Mouse (Mus musculus): ENCODE measurements around the gene Efcab8.

The Efcab8 gene

GRCm38 (mm10) chr2:153779394-153779981 is at the start of gene Efcab8:
Gene Efcab8, plus strand, starts transcription at chr2:153779931.
- DNase-seq, result peak in 1 of 2 experiments; percentile 20

GRCm38 (mm10) chr2:153734033-153734432 is 45.7 kb upstream of the Efcab8 start:
- DNase-seq, result no peak

- peak; percentile 100 for DNase-seq
These were observed 39.0 kb upstream of the Efcab8 start, which contains the start of gene Mapre1 for GRCm38 (mm10) chr2:153740500-153741436. Gene Mapre1, plus strand, starts transcription at chr2:153741274.

GRCm38 (mm10) chr2:153741437-153742065 is 38.2 kb upstream of the Efcab8 start:
- peak; percentile 93 to 94 for DNase-seq

DNA sequence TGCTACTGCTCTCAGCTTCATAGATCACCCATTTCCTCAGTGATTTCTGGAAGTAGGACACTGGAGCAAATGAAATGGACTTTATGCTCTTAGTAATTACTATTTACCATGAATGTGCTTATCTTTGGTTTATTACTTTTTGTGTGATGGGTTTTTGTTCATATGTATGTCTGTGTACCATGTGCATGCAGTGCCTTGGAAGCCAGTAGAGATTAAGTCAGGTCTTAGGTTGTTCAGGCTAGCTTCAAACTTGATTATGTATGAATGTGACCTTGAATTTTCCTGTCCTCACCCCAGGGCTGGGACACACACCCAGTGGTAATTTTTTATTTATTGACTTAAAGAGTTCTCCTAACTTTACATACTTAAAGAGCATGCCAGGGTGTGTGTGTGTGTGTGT is 31.7 kb upstream of the Efcab8 start:
- no peak for DNase-seq

GRCm38 (mm10) chr2:153750363-153750762 is 29.4 kb upstream of the Efcab8 start:
- no peak for DNase-seq

GRCm38 (mm10) chr2:153762121-153762520 is 17.6 kb upstream of the Efcab8 start:
- no peak for DNase-seq

GRCm38 (mm10) chr2:153767484-153767883 is 12.2 kb upstream of the Efcab8 start:
- no peak for DNase-seq

DNA sequence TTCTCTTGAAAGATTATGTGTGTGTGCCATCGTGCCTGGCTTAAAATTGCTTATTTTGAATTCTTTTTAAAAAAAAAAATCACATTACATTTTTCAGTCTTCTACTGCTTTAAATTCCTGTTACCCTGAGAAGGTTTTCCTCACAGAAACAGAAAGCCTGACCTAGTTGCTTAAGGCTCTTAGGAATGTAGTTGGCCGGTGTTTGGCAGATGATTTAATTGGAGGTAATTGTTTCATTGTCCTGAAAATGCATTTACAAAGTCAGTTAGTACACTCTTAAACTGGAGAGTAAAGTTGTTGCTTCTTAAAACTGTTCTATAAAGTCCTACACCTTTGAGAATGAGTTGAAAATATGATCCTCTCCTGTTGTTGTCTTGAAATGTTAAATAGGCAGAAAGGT is 10.8 kb upstream of the Efcab8 start:
- DNase-seq, result no peak

- no peak for DNase-seq
These were observed 6.8 kb upstream of the Efcab8 start for GRCm38 (mm10) chr2:153772950-153773349.

GRCm38 (mm10) chr2:153775472-153775871 is 4.3 kb upstream of the Efcab8 start:
- DNase-seq, result no peak

DNA sequence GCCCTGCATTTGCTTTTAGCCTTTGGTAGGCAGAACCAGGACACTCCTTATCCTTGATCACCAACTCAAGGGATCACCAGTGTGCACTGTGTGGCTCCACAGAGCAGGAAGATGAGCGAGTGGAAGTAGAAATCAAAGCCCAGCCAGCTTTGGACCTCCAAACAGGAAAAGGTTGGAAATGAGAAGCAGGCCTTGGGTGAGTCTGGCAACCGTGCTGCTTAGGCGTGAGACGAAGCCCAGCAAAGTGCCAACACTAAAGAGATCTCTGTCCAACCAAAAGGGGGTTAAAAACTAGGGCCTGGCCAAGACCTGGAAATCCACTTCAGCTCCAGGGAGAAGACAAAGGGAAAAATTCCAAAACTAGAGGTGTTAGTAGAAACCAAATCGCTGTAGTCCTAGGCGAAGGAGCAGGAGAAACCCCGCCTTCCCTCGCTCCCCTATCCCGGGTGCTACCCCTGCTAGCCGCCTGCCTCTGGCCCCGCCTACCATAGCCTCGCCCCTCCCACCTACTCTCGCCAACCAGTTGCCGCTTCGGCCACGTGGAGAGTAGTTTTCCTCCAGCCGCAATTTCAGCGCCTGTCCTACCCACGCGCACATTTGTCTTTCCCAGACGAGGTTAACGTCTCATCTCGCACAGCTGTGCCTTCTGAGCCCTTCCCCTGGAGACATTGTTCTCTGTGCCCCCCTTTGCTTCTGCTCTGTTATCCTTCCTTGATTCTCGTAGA is 931 bp upstream of the Efcab8 start:
- peak; percentile 68 to 78 for DNase-seq

GRCm38 (mm10) chr2:153781181-153781580 is 1.4 kb downstream of the Efcab8 start:
- no peak for DNase-seq

DNA sequence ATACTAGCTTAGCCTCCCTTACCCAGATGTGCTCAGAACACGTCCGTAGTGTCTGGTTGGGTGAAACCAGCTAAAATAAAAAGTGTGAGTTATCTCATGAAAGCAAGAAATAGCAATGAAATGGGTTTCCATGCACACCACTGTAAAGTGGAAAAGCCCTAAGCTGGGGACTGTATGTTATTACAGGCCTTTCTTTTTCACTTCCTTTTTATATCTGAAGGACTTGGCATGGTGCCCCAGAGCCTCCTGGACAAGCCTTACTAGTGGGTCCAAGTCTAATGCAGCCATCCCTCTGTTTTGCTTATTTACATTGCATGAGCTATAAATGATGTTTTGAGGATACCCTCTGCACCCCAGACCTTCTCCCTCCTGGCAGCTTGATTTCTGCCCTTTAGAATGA is 4.9 kb downstream of the Efcab8 start:
- peak; percentile 38 to 44 for DNase-seq

GRCm38 (mm10) chr2:153793366-153793765 is 13.6 kb downstream of the Efcab8 start:
- DNase-seq, result no peak

- DNase-seq, result peak; percentile 59 to 67
These were observed 15.4 kb downstream of the Efcab8 start for GRCm38 (mm10) chr2:153795090-153795489.

GRCm38 (mm10) chr2:153807464-153807863 is 27.7 kb downstream of the Efcab8 start:
- DNase-seq, result peak; percentile 89 to 92

DNA sequence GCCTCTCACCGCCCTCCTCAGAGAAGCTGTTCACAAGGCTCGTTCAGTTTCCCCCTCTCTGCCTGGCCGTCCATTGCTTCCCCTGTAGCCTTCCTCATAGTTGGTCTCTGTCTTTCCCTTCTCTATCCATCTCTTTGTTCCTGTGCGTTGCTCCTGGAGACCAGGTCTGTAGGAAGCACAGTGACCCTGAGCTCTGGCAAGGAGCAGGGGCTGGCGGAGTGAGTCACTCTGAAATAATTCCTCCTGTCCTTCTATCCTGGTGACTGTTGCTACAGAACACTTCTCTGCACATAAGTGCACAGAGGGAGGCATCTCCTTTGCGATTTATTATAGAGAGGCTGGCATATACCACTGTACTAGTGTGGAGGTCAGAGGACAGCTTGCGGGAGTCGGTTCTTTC is 28.4 kb downstream of the Efcab8 start:
- DNase-seq, result no peak

- DNase-seq, result no peak
These were observed 29.1 kb downstream of the Efcab8 start for GRCm38 (mm10) chr2:153808841-153809240.

GRCm38 (mm10) chr2:153809921-153810320 is 30.2 kb downstream of the Efcab8 start:
- DNase-seq, result peak in 1 of 2 experiments; percentile 26

DNA sequence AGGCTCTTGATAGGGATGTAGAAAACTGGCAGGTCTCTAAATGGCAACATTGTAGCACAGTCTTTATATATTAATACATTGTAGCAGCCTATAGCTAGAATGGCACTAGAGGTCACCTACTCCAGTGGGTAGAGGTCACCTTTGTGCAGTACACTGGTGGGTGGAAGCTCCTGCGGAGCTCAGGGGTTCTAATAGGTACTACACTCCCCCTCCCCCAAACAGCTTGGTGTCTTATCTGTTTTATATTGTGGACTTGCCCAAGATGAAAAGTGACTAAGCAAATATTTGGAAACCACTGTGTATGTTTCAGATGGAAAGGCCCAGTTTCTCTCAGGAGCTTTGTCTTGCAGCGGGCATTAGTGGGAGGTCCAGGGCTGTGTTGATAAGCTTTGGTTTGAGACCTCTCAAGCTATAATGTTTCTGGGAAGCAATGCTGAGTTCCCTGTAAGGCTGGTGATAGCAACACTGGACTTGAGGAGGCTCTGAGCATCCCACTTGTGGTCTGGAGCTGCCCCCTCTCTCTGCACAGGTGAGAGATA is 42.3 kb downstream of the Efcab8 start:
- DNase-seq, result no peak

- peak; percentile 72 to 74 for DNase-seq
These were observed 44.9 kb downstream of the Efcab8 start for GRCm38 (mm10) chr2:153824593-153824992.

Measured in cerebellum, postnatal 10 days (tissue).